Mouse (Mus musculus): ENCODE measurements around the gene Gpc6.

DNA sequence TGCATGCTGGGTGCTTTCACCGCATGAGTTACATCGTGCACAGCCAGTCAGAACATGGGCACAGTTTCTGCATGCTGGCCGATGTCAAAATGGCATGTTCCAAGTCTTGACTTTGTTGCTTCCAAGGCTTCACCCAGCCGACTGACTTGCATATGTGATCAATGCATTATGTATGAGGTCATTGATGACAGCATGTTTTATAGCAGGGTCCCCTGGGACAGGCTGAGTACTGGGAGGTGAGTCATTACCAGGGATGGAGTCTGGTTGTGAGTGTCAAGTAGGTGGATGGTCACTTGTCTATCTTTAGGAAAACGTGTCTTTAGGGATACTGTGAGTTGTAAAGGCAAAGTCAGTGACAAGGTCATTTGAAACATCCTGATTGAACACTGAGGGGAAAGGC, 929.4 kb downstream of the Gpc6 start:
- no peak for TF ChIP-seq CTCF (IDR thresholded peaks at IDR 0.05; ENCODE audit: extremely low read depth, insufficient read depth, low read length)
- TF ChIP-seq POLR2A (IDR thresholded peaks at IDR 0.05; ENCODE audit: extremely low read depth, insufficient read depth, low read length), result no peak

All from cortical plate, adult 2 months (tissue).